Mouse (Mus musculus): ENCODE results near the gene Rpl3.

Gene Rpl3

GRCm38 (mm10) chr15:80065414-80065813 lies 26.3 kb downstream of the Rpl3 start:
- DNase-seq (ENCODE audit: low spot score): no peak

- no peak for DNase-seq (ENCODE audit: low spot score)
Measured at GRCm38 (mm10) chr15:80064965-80065364, 26.7 kb downstream of the Rpl3 start.

GRCm38 (mm10) chr15:80062821-80063220 lies 28.8 kb downstream of the Rpl3 start:
- DNase-seq (ENCODE audit: low spot score): no peak

GRCm38 (mm10) chr15:80062339-80062738 lies 29.3 kb downstream of the Rpl3 start:
- DNase-seq (ENCODE audit: low spot score): no peak

GRCm38 (mm10) chr15:80061071-80061550 lies 30.6 kb downstream of the Rpl3 start:
- DNase-seq (ENCODE audit: low spot score): no peak

- DNase-seq (ENCODE audit: low spot score): no peak
Measured at GRCm38 (mm10) chr15:80060356-80061070, 31.2 kb downstream of the Rpl3 start.

GRCm38 (mm10) chr15:80059606-80060005 lies 32.1 kb downstream of the Rpl3 start:
- DNase-seq (ENCODE audit: low spot score): no peak

GRCm38 (mm10) chr15:80058151-80058550 lies 33.5 kb downstream of the Rpl3 start:
- no peak for DNase-seq (ENCODE audit: low spot score)

- no peak for DNase-seq (ENCODE audit: low spot score)
Measured at GRCm38 (mm10) chr15:80054034-80054710, 37.5 kb downstream of the Rpl3 start.

- DNase-seq (ENCODE audit: low spot score): no peak
Measured at GRCm38 (mm10) chr15:80053381-80054033, 38.2 kb downstream of the Rpl3 start.

- DNase-seq (ENCODE audit: low spot score): no peak
Measured at GRCm38 (mm10) chr15:80051782-80052181, 39.9 kb downstream of the Rpl3 start.

GRCm38 (mm10) chr15:80051092-80051761 lies 40.4 kb downstream of the Rpl3 start:
- DNase-seq (ENCODE audit: low spot score): no peak

- no peak for DNase-seq (ENCODE audit: low spot score)
Measured at GRCm38 (mm10) chr15:80050093-80050492, 41.6 kb downstream of the Rpl3 start.

- DNase-seq (ENCODE audit: low spot score): no peak
Measured at GRCm38 (mm10) chr15:80047973-80048372, 43.7 kb downstream of the Rpl3 start.

GRCm38 (mm10) chr15:80047242-80047641 lies 44.4 kb downstream of the Rpl3 start:
- DNase-seq (ENCODE audit: low spot score): no peak

GRCm38 (mm10) chr15:80045749-80046148 lies 45.9 kb downstream of the Rpl3 start:
- DNase-seq (ENCODE audit: low spot score): no peak

GRCm38 (mm10) chr15:80044249-80044648 lies 47.4 kb downstream of the Rpl3 start:
- no peak for DNase-seq (ENCODE audit: low spot score)

- no peak for DNase-seq (ENCODE audit: low spot score)
Measured at GRCm38 (mm10) chr15:80042152-80042551, 49.5 kb downstream of the Rpl3 start.

- DNase-seq (ENCODE audit: low spot score): no peak
Measured at GRCm38 (mm10) chr15:80038110-80038391, 53.6 kb downstream of the Rpl3 start.

- DNase-seq (ENCODE audit: low spot score): no peak
Measured at GRCm38 (mm10) chr15:80037255-80038109, 54.2 kb downstream of the Rpl3 start.

GRCm38 (mm10) chr15:80035341-80035885 lies 56.3 kb downstream of the Rpl3 start:
- no peak for DNase-seq (ENCODE audit: low spot score)
